Mouse (Mus musculus): ENCODE results near the gene Oxld1.
"Not testable (repeated sequence)": the region's sequence is repeated elsewhere in the genome, so short reads cannot be mapped to it uniquely, and the experiment has no call there.

The Oxld1 gene

DNA sequence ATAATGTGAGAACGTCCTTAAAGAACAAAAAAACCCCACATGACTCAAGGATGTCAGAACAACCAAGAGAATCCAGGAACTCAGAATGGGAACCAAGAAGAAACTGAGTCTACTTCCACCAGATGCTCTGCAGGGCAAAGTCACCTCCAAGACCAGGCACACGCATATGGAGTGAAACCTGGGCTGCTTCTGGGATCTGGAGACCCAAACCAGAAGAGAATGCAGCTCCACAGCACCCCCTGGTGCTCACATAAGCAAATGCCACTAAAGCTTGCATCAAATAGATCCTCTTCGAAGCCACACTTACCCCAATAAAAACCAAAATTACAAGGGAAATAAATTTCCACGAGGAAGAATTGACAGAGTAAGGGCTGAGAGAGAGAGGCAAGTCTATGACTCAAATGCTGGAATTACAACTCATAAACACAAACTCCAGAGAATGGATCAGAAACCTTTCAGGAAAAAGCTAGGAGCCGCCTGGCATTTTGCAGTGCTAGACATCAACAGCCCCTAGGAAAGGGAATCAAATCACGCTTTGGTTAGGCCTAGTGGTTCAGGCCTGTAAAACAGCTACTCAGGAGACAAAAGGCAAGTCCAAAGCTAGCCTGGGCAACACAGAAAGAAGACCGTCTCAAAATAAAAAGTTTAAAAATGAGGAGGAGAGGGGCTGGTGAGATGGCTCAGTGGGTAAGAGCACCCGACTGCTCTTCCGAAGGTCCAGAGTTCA, 34.1 kb downstream of the Oxld1 start:
- peak; percentile 50 for DNase-seq (ENCODE audit: extremely low spot score)

DNA sequence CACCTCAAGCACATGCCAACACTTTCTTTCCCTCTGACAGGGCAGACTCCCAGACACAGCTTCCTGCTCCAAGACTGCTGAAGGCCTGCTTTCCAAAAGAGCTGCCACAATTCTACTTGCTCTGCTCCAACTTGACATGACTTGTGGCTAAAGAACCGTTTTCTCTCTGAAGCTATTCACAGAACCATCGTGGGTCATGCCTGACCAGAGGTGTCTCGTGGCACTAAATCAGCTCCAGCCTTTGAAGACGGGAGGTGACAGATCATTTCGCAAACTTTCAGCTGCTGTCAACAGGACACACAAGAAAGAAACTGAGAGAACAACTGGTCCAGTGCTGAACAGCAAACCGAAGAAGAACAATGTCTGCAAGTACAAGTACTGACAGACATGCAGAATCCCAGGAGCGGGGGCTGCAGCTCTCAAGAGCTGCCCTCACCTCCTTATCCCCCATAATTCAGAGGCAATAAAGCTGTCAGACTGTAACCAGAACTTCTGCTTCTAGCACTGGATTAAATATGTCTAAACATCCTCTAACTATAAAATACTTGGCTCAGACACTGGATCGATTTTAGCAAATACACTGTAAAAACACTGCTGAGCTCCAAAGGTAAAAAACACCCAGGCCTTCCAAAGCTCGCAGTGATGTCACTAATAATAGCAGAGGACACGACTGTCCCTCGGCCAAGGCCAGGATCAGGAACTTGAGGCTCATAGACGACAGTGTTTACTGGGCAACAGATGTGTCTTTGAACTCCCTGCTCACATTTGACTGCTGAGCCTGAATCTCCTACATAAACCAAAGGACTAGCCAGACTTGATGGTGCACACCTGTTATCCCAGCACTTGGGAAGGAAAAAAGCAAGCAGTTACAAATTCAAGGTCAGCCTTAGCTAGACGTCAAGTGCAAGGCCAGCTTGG, 35.0 kb downstream of the Oxld1 start:
- no peak for DNase-seq (ENCODE audit: extremely low spot score)

GRCm38 (mm10) chr11:120418592-120418991, 39.3 kb downstream of the Oxld1 start:
- DNase-seq (ENCODE audit: extremely low spot score), result no peak

- no peak for DNase-seq (ENCODE audit: extremely low spot score)
Measured at GRCm38 (mm10) chr11:120417852-120418251, 40.0 kb downstream of the Oxld1 start.

- DNase-seq (ENCODE audit: extremely low spot score), result not testable (repeated sequence)
Measured at GRCm38 (mm10) chr11:120413621-120414020, 44.2 kb downstream of the Oxld1 start.
